Mouse (Mus musculus) heart, postnatal 14 days (tissue): Measurements from ENCODE around the gene Brat1. TPM values are rescaled to one million over a fixed set of nuclear protein-coding genes. Genes with fewer than 3 reads are reported as not detected.
"Not testable (repeated sequence)": the region's sequence is repeated elsewhere in the genome, so short reads cannot be mapped to it uniquely, and the experiment has no call there.

ENCODE experiments used
- DNase-seq, 2 experiments: peaks; one replicate each; pipeline ENCODE4 v3.0.0; 2021 to 2022
- intact Hi-C: fragments of 180-260 bp; cut with DNase I; formaldehyde crosslinking; loops from one replicate; pipeline ENCODE4 v1.15.1; 2025
- long read RNA-seq, 2 experiments: library from polyadenylated mRNA; stranded (forward); transcript quantifications; one replicate each; pipeline ENCODE4 v2.0.0; 2021
- total RNA-seq, 2 experiments: library from RNA; stranded (reverse); gene quantifications; 2 replicates each; pipeline ENCODE4 v1.2.3; 2021

The Brat1 gene
- total RNA-seq = 10 to 100 TPM in 1 of 2 experiments, 1 to 10 TPM in 1; 8.6 to 10.8 TPM
- long read RNA-seq, experiment 1, transcript Brat1-201 (14 exons, 3,333 nt) = major isoform, 7 of 16 reads
- long read RNA-seq, experiment 1, partial matches to known transcripts = 3 of 16 reads
- long read RNA-seq, experiment 1, other reads (novel, unspliced or antisense) = 5 of 16 reads
- long read RNA-seq, experiment 2, transcript Brat1-201 (14 exons, 3,333 nt) = major isoform, 7 of 20 reads
- long read RNA-seq, experiment 2, partial matches to known transcripts = 4 of 20 reads
- long read RNA-seq, experiment 2, other reads (novel, unspliced or antisense) = 5 of 20 reads

GRCm38 (mm10) chr5:140704378-140705251 lies at the start of gene Brat1:
TSS of gene Brat1 (plus strand) at chr5:140705011.
- intact Hi-C loops = loop anchor here (5.0 kb wide), 2 partner anchors 43 to 123 kb away; no protein-coding TSS in a partner anchor
- DNase-seq = peak; percentile 99 to 100

- intact Hi-C loops = no loop called here
These were observed 45.1 kb upstream of the Brat1 start for GRCm38 (mm10) chr5:140659607-140660272.

GRCm38 (mm10) chr5:140660398-140660797 lies 44.4 kb upstream of the Brat1 start:
- no peak for DNase-seq
- intact Hi-C loops = no loop called here

More at GRCm38 (mm10) chr5:140659607-140660272, 45.1 kb upstream of the Brat1 start:
- DNase-seq = no peak

GRCm38 (mm10) chr5:140661427-140661826 lies 43.4 kb upstream of the Brat1 start:
- no peak for DNase-seq
- intact Hi-C loops = no loop called here

- DNase-seq = no peak
- intact Hi-C loops = no loop called here
These were observed 42.8 kb upstream of the Brat1 start for GRCm38 (mm10) chr5:140661875-140662643.

GRCm38 (mm10) chr5:140662741-140663592 lies 41.8 kb upstream of the Brat1 start:
- DNase-seq = no peak

GRCm38 (mm10) chr5:140663621-140664180 lies 41.1 kb upstream of the Brat1 start:
- DNase-seq = peak; percentile 70 to 86
- intact Hi-C loops = loop anchor here (2.0 kb wide), 2 partner anchors 35 to 123 kb away; no protein-coding TSS in a partner anchor

More at GRCm38 (mm10) chr5:140662741-140663592, 41.8 kb upstream of the Brat1 start:
- intact Hi-C loops = no loop called here

GRCm38 (mm10) chr5:140672115-140672514 lies 32.7 kb upstream of the Brat1 start:
- DNase-seq = no peak
- intact Hi-C loops = no loop called here

- intact Hi-C loops = not testable (repeated sequence)
- peak; percentile 38 to 46 for DNase-seq
These were observed 32.2 kb upstream of the Brat1 start for GRCm38 (mm10) chr5:140672603-140673002.

GRCm38 (mm10) chr5:140674036-140674435 lies 30.8 kb upstream of the Brat1 start:
- DNase-seq = no peak
- intact Hi-C loops = no loop called here

- DNase-seq = no peak
- intact Hi-C loops = no loop called here
These were observed 29.7 kb upstream of the Brat1 start for GRCm38 (mm10) chr5:140675079-140675478.

- DNase-seq = no peak
- intact Hi-C loops = no loop called here
These were observed 29.2 kb upstream of the Brat1 start for GRCm38 (mm10) chr5:140675640-140676039.

GRCm38 (mm10) chr5:140677137-140677536 lies 27.7 kb upstream of the Brat1 start:
- intact Hi-C loops = no loop called here

GRCm38 (mm10) chr5:140680051-140680450 lies 24.8 kb upstream of the Brat1 start:
- DNase-seq = no peak
- intact Hi-C loops = loop anchor here (5.0 kb wide), 1 partner anchor 138 kb away; no protein-coding TSS in a partner anchor

More at GRCm38 (mm10) chr5:140677137-140677536, 27.7 kb upstream of the Brat1 start:
- no peak for DNase-seq

- intact Hi-C loops = loop anchor here (5.0 kb wide), 1 partner anchor 139 kb away; no protein-coding TSS in a partner anchor
- DNase-seq = no peak
These were observed 23.9 kb upstream of the Brat1 start for GRCm38 (mm10) chr5:140680950-140681349.

GRCm38 (mm10) chr5:140682113-140682512 lies 22.7 kb upstream of the Brat1 start:
- DNase-seq = no peak
- intact Hi-C loops = loop anchor here (5.0 kb wide), 1 partner anchor 140 kb away; no protein-coding TSS in a partner anchor

- peak; percentile 50 to 61 for DNase-seq
- intact Hi-C loops = loop anchor here (5.0 kb wide), 1 partner anchor 142 kb away; no protein-coding TSS in a partner anchor
These were observed 20.3 kb upstream of the Brat1 start for GRCm38 (mm10) chr5:140684343-140685148.
